Mouse (Mus musculus) cerebellum, adult 11 months (tissue): ENCODE results near the gene Pprc1.
A peak's percentile ranks its signal among the peaks of the same experiment; 100 is the strongest.

Experiments used
- DNase-seq: peaks from one replicate; pipeline ENCODE4 v3.0.0; 2022

Pprc1 gene

DNA sequence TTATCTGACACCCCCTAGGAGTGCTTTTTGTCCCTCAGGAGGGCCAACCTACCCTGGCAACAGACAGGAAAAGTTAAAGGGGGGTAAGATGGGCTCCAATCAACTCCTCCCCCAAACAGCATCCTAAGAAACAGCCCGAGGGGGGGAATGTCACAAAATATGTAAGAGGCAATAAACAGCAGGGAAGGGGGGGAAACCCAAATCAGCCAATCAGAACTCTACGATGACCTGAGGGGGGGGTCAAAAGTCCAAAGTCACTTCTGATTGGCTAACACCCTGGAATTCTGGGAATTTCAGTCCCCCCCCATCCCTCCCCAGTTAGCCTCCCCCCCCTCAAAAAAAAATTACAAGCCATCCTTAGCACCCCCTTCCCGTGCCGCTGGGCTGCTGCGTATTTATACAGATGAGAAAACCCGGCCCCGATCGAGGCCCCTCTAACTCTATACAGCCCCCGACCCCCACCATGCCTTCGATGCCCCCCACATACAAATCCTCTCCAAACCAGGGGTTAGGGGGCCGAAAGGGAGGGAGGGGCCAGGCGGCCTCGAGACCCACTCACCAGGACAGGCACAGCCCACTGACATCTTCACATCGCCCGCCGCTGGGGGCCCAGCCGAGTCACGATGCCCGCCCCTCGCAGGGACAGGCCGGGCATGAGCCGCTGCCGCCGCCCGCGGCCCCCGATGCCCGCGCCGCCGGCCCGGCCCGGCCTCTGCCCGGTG lies at the start of gene Pprc1:
Pprc1 (plus strand) TSS at position 616 of the 722 bp plus-strand sequence.
- DNase-seq = peak; percentile 45

DNA sequence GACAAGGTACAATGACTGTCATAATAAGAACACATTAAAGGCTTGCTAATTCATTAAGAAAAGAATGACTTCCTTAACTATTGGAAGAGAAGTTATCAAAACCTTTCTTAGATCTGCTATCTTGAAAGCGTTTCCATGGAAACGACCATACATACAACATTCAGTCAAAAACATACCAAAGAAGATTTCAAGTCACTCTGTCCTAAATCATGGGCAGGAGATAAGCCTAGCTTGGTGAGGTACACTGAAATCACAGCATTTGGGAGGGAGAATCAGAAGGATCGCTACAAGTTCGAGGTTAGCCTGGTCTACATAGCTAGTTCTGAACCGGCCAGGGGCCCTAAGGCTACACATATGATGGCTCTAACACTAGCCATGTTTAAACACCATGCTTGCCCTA lies 47.3 kb upstream of the Pprc1 start:
- no peak for DNase-seq

DNA sequence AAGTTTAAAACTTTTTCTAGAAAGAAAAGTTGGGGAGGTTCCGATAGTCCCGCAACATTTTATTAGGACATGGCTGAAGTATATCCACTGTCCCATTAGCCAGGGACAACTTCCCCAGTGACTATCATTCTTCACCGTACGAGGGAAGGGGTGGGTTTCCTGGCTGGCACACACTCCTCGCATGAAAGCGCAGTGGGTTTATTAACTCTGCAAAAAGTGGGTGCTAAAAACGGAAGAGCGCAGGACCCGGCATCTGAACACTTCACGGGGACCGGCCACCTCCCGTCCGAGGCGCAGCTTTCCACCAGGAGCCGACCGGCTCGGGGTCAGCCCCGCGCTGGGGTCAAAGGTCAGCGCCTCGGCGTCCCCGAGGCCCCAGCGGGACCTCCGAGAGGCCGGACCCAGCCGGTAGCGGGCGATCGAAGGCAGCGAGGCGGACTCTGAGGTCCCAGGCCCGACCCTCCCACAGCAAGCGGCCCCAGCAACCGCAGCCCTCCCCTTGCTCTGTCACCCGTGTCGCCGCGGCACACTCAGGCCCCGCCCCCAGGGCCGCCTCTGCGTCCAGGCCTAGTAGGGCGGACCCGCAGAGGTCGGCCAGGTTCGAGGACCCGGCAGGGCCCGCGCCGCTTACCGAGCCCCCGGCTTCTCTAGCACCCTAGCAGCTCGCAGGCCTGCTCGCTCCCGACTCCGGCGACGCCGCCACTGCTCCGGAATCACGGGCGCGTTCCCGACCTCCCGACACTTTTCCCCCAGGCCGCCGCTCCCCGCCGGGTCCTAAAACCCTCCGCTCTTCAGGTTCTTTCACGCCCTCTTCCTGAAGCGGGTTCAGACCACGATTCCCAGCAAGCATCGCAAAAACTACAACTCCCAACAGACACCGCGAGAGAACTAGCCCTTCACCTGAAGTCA lies 46.6 kb upstream of the Pprc1 start, which contains the start of gene Armh3:
Armh3 (minus strand) TSS at position 704 of the 909 bp plus-strand sequence.
- peak; percentile 89 for DNase-seq

- no peak for DNase-seq
Measured at GRCm38 (mm10) chr19:45998694-45999217, 45.9 kb upstream of the Pprc1 start.

- no peak for DNase-seq
Measured at GRCm38 (mm10) chr19:45999378-45999777, 45.3 kb upstream of the Pprc1 start.

- DNase-seq = no peak
Measured at GRCm38 (mm10) chr19:46002279-46002678, 42.4 kb upstream of the Pprc1 start.

- peak; percentile 82 for DNase-seq
Measured at GRCm38 (mm10) chr19:46003371-46004226, 41.1 kb upstream of the Pprc1 start, which contains the start of gene Hps6. TSS of gene Hps6 (plus strand) at chr19:46003508.

DNA sequence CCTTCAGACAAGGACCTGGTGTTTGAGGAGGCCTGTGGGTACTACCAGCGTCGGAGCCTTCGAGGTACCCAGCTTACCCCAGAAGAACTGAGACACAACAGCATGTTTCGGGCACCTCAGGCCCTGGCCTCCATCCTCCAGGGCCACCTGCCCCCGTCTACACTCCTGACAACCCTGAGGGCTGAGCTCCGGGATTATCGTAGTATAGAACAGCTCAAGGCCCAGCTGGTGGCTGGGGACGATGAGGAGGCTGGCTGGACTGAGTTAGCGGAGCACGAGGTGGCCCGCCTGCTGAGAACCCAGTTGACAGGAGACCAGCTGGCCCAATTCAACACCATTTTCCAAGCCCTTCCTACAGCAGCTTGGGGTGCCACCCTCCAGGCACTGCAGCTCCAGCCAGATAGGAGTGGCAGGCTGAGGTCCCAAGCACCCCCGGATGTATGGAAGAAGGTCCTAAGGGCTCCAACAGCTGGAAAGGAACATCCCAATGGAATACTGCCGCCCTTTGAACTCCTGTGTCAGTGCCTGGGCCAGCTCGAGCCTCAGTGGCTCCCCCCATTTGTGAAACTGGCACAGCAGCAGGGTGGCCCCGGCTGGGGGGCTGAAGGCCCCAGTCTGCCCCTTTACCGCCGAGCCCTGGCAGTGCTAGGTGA lies 39.7 kb upstream of the Pprc1 start:
- DNase-seq = no peak

GRCm38 (mm10) chr19:46005680-46006079 lies 39.0 kb upstream of the Pprc1 start:
- no peak for DNase-seq

- peak; percentile 82 for DNase-seq
Measured at GRCm38 (mm10) chr19:46014572-46015178, 30.0 kb upstream of the Pprc1 start.

GRCm38 (mm10) chr19:46016023-46016422 lies 28.7 kb upstream of the Pprc1 start:
- DNase-seq = no peak

DNA sequence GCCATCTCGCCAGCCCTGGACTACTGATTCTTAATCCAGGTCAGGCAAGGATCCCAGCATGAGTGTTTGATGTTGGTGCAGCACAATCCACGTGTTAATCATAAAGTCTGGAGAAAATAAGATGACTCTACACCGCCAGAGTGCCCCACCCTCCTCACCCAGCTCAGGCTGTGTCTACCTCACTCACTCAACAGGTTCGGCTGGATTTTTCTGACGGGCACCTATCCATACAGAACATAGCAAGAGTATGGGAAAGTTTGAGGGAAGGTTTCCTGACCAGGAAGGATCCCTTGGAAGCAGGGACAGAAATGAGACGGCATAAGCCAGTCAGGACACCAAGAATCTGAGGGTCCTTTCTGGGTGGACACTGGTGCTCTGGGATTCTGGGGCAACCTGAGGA lies 19.7 kb upstream of the Pprc1 start:
- no peak for DNase-seq

DNA sequence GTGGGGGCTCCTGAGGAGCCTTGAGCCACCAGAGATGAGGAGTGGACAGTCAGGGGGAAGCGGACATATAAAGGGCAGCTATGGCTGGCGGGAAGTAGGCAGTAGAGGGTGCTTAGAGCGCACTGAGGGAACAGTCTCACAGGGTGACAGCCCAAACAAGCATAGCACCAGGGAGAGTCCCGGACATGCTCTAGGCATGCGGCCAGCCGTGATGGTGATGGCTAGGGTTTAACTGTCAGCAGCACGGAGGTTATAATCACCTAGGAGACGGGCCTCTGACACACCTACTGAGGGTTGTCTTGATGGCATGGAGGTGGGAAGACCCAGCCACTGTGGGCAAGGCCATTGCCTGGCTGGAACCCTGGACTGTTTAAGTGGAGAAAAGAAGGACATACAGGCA lies 18.1 kb upstream of the Pprc1 start:
- DNase-seq = no peak

GRCm38 (mm10) chr19:46028747-46029320 lies 15.9 kb upstream of the Pprc1 start:
- no peak for DNase-seq

DNA sequence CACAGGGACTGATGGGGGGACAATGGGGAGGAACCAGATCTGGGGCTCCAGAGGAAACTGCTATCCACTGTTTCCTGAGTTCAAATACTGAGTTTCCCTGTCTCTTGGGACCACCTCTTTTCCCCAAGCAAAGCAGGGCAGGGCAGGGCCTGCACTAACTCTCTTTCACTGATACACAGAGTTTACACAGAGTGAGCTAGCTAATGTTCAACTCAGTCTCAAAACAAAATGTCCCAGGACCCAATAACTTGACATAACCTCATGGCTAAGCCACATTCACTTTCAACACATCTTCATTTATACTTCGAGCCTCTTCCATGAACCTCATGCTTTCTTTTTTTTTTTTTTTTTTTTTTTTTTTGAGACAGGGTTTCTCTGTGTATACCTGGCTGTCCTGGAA lies 15.0 kb upstream of the Pprc1 start:
- DNase-seq = no peak

- no peak for DNase-seq
Measured at GRCm38 (mm10) chr19:46030196-46030983, 14.3 kb upstream of the Pprc1 start.

DNA sequence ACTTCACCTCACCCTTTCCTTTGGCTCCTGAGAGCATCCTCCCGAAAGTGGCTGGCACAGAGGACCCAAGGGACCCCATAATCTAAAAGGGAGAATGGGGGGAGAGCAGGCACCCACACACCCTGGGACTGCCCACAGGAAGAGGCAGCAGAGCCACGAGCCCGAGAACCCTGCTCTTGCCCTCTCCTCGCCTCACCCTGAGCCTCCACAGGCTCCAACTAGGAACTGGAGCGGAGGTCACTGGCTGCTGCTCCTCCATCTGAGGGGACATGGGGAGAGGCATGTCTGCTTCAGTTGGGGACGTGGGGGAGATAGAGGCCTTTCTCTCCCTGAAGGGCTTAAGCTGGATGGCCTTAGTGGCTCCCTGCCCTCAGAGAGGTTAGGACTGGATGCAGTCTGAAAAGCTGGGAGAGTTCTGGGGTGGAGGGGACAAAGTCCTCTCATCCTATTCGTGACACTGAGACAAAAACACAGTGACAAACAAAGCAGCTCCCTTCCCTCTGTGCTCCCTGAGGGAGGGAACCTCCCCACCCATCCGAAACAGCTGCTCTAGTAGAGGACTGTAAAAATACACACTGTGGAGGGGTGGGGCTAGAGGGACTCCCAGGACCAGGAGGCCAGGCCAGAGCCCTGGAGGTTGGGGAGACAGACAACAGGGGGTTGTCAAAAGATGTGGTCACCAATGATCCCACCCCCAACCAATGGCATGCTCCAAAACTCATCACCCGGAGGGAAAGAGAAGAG lies 12.8 kb upstream of the Pprc1 start:
- no peak for DNase-seq

DNA sequence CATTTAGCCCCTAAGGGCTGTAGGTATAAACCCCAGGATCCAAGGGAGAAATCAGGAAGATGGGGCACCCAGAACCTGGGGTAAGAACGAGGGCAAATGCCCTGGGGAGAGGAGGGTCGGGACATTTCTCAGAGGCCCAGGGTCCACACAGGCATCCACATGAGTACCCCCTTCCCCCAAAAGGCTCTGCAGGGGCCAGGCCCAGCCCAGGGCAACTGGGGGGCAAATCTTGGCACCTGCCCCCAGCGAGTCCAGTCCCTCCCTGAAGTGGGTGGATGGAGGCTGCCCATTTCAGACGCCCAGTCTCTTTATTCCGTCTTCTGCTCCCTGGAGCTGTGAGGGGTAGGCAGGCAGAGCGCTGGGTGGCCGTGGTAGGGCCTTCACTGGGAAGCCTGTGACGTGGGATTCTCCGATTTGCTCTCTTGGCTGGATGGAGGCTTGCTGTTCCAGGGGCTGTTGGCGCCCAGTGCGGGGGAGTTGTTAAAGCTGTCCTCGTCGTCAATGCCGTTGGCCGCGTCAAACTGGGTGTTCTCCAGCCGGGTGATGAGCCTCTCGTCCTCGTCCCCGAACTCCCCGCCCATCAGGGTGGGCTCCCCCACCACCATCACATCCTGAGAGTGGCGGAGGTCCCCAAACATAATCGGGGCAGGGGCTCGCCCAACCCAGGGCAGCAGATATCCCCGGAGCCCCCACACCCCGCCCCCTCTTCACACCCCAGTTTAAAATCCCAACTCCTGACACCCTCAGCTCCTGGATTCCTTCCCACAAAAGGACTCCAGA lies 11.8 kb upstream of the Pprc1 start:
- DNase-seq = no peak

DNA sequence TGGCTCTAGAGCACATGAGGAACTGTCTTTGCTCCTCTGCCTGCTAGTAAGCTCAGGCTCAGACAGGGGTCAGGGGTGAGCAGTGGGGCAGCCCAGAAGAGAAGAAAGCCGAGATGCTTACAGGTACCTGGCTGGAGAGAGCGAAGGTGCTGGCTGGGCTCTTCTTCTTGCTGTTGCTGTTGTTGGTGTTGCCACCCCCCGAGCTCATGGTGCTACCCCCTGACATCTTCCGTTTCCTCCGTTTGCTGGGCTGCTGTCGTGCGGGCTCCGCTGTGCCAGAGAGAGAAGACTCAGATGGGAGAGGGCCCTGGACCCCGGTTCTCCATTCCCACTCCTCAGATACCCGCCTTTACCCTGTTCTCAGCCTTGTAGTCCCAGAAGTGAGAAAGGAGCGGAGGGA lies 10.8 kb upstream of the Pprc1 start:
- no peak for DNase-seq
